Mouse (Mus musculus) monocyte, adult 5-6 weeks (primary cell): ENCODE data around the gene Foxk2. TPM values are rescaled to one million over a fixed set of nuclear protein-coding genes. Genes with fewer than 3 reads are reported as not detected.
A peak's percentile ranks its signal among the peaks of the same experiment; 100 is the strongest.
"Not testable (repeated sequence)": the region's sequence is repeated elsewhere in the genome, so short reads cannot be mapped to it uniquely, and the experiment has no call there.

ENCODE experiments used
- ATAC-seq: fragments of 153-309, 156-312 bp; replicated peaks from 2 replicates; pipeline ENCODE4 v1.8.0; 2017; ENCODE audit warnings: mild to moderate bottlenecking; ENCODE audit not compliant: low TSS enrichment, insufficient number of reproducible peaks, severe bottlenecking, poor library complexity, low FRiP score
- total RNA-seq: library from RNA; stranded (forward); fragments of 200-1000, 200-491, 200-594 nt; gene quantifications from 3 replicates; pipeline ENCODE4 v1.2.3, GENCODE M21; 2017

Foxk2 gene
- total RNA-seq, 1 experiment from 2014 or later: 8.5 TPM

GRCm38 (mm10) chr11:121348166-121348565, 88.4 kb downstream of the Foxk2 start:
- ATAC-seq: no peak

DNA sequence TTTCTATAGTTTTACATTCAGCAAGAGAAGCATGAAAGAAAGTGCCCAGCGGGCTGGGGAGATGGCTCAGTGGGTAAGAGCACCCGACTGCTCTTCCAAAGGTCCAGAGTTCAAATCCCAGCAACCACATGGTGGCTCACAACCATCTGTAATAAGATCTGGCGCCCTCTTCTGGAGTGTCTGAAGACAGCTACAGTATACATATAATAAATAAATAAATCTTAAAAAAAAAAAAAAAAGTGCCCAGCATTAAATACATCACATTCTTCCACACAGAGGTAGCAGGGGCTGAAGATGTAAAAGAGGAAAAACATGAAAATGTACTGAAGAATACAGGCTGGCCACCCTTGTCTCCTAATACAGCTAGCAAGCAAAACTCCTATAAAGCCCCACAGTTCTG, 88.9 kb downstream of the Foxk2 start:
- ATAC-seq: not testable (repeated sequence)

DNA sequence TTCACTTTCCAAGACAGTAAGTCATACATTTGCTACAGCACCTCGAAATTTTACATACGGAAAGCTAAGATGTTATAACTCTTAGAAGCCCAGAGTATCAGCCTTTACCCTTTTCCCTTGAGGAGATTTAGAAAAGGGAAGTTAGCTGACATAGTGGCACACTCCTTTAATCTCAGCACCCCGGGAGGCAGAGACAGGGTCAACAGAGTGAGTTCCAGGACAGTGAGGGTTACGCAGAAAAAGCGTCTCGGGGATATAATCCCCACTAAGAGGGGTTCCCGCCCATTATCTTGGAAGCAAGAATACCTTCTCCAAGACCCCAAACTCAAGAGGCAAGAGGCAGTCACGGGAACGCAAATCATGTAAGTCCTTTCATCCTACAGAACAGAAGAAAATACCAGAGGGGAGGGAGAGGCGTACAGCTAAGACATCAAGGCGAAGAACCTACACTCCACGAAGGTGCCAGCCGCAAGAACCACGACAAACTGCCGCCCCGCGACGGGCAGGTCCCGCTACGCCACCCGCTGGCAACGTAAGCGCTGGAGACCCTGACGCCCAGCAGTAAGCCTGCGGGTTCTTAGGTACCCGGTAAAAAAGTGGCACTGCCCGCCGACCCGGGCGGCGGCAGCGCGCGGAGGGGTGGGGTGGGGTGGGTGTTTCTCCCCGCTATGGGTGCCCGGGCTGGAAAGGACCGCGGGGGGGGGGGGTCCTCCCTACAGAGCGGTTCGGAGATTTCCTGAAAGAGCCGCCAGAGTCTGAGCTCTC, 93.7 kb downstream of the Foxk2 start:
- ATAC-seq: 0 out of 2 replicates have a peak, but pooled peaks have one; percentile 16

- peak; percentile 94 for ATAC-seq
Measured at GRCm38 (mm10) chr11:121354091-121354707, 94.4 kb downstream of the Foxk2 start, which contains the start of gene Wdr45b. Gene Wdr45b, minus strand, starts transcription at chr11:121354445.

Other genes starting within 250 kb of the Foxk2 start
- 21.2 to 56.5 TPM (median 31.1 TPM) in 3 replicates for gene Cd7, start 220.6 kb upstream of the Foxk2 start, total RNA-seq
- gene Sectm1b, start 196.4 kb upstream of the Foxk2 start, total RNA-seq: not detected in 3 replicates
- gene Sectm1a, start 178.8 kb upstream of the Foxk2 start, total RNA-seq: not detected in 3 replicates
- not detected in 3 replicates for gene Tex19.2, start 141.3 kb upstream of the Foxk2 start, total RNA-seq
- gene Tex19.1, start 113.8 kb upstream of the Foxk2 start, total RNA-seq: not detected in 3 replicates
- gene Uts2r, start 99.7 kb upstream of the Foxk2 start, total RNA-seq: not detected in 3 replicates
- gene Hexdc, start 55.6 kb upstream of the Foxk2 start, total RNA-seq: 1.4 to 3.2 TPM (median 3.1 TPM) in 3 replicates
- 2.8 to 4.8 TPM (median 3.1 TPM) in 3 replicates for gene Ogfod3, start 55.3 kb upstream of the Foxk2 start, total RNA-seq
- gene Cybc1, start 30.7 kb upstream of the Foxk2 start, total RNA-seq: 71.9 to 94.3 TPM (median 75.7 TPM) in 3 replicates
- gene Narf, start 22.7 kb upstream of the Foxk2 start, total RNA-seq: 22.3 to 24.0 TPM (median 22.5 TPM) in 3 replicates
- gene Wdr45b, start 94.5 kb downstream of the Foxk2 start, total RNA-seq: 52.7 to 65.3 TPM (median 65.1 TPM) in 3 replicates
- gene Rab40b, start 128.3 kb downstream of the Foxk2 start, total RNA-seq: not detected in 3 replicates
- 3.4 to 6.8 TPM (median 6.3 TPM) in 3 replicates for gene Fn3krp, start 161.4 kb downstream of the Foxk2 start, total RNA-seq
- not detected in 3 replicates for gene Fn3k, start 174.9 kb downstream of the Foxk2 start, total RNA-seq
- 23.1 to 29.1 TPM (median 26.4 TPM) in 3 replicates for gene Tbcd, start 192.0 kb downstream of the Foxk2 start, total RNA-seq